Mouse (Mus musculus) liver, embryonic 14.5 days (tissue): ENCODE results near the gene Cd5l.

Source experiments
- CTCF ChIP-seq: IDR thresholded peaks from 2 replicates; pipeline ENCODE4 v1.5.1; 2016; ENCODE audit warnings: antibody characterized with exemption, low read depth, control low read depth
- EP300 ChIP-seq: IDR thresholded peaks from 2 replicates; pipeline ENCODE4 v1.6.1; 2016; ENCODE audit warnings: antibody characterized with exemption, low read depth

- TF ChIP-seq EP300 (no peak), CTCF (no peak)
Measured at GRCm38 (mm10) chr3:87365691-87366090, 8.0 kb downstream of the Cd5l start.
